Mouse (Mus musculus) heart, postnatal 10 days (tissue): Measurements from ENCODE around the gene Gm49322. TPM values are rescaled to one million over a fixed set of nuclear protein-coding genes. Genes with fewer than 3 reads are reported as not detected.

Source experiments
- microRNA-seq, 2 experiments: library from miRNA; unstranded; fragments of <30 nt; microRNA quantifications; one replicate each; pipeline ENCODE4 v1.2.0; 2022
- total RNA-seq, 2 experiments: library from RNA; stranded (reverse); gene quantifications; 2 replicates each; pipeline ENCODE4 v1.2.3; 2021

The Gm49322 gene
- total RNA-seq, 2 experiments from 2014 or later, result 0.98 to 1.2 TPM

Small RNA genes lying within 50 kb of the gene (microRNA-seq; reads per million reads assigned to microRNA genes)
- 0 to 0.35 reads per million in 2 experiments for gene Mir6912

Other genes starting within 250 kb of the Gm49322 start
- gene Plk5, start 249.6 kb upstream of the Gm49322 start, total RNA-seq, result under 1 TPM in 1 of 2 experiments, not detected in 1; 0.25 TPM
- 10 to 100 TPM; 12.7 to 16.1 TPM for gene Mex3d, start 218.4 kb upstream of the Gm49322 start, total RNA-seq
- 100 to 1,000 TPM; 102 to 105 TPM for gene Mbd3, start 206.5 kb upstream of the Gm49322 start, total RNA-seq
- gene Uqcr11, start 199.2 kb upstream of the Gm49322 start, total RNA-seq, result 1,000 to 10,000 TPM; 1,658 to 1,691 TPM
- 10 to 100 TPM; 40.3 to 51.8 TPM for gene Tcf3, start 172.4 kb upstream of the Gm49322 start, total RNA-seq
- gene Onecut3, start 111.2 kb upstream of the Gm49322 start, total RNA-seq, result not detected
- gene Atp8b3, start 66.9 kb upstream of the Gm49322 start, total RNA-seq, result not detected
- gene Rexo1, start 44.5 kb upstream of the Gm49322 start, total RNA-seq, result 10 to 100 TPM; 20.3 to 21.5 TPM
- 1 to 10 TPM; 5.9 to 6.9 TPM for gene Klf16, start 28.7 kb upstream of the Gm49322 start, total RNA-seq
- 100 to 1,000 TPM in 1 of 2 experiments, 10 to 100 TPM in 1; 92.2 to 102 TPM for gene Abhd17a, start 15.7 kb upstream of the Gm49322 start, total RNA-seq
- 10 to 100 TPM; 25.9 to 27.8 TPM for gene Scamp4, start 3.1 kb upstream of the Gm49322 start, total RNA-seq
- gene Adat3, start 3.1 kb upstream of the Gm49322 start, total RNA-seq, result 1 to 10 TPM; 1.2 to 1.8 TPM
- 100 to 1,000 TPM; 137 to 141 TPM for gene Csnk1g2, start 16.8 kb downstream of the Gm49322 start, total RNA-seq
- 10 to 100 TPM; 42.2 to 46.4 TPM for gene Btbd2, start 51.0 kb downstream of the Gm49322 start, total RNA-seq
- gene Mknk2, start 72.1 kb downstream of the Gm49322 start, total RNA-seq, result 100 to 1,000 TPM; 143 to 159 TPM
- 10 to 100 TPM; 10.1 to 11.3 TPM for gene Mob3a, start 96.0 kb downstream of the Gm49322 start, total RNA-seq
- 1 to 10 TPM; 2.9 to 4.1 TPM for gene Izumo4, start 96.2 kb downstream of the Gm49322 start, total RNA-seq
- gene Ap3d1, start 136.2 kb downstream of the Gm49322 start, total RNA-seq, result 10 to 100 TPM; 47.6 to 52.5 TPM
- 10 to 100 TPM; 66.3 to 67.6 TPM for gene Dot1l, start 149.2 kb downstream of the Gm49322 start, total RNA-seq
- 10 to 100 TPM; 36.8 to 41.4 TPM for gene Sf3a2, start 192.2 kb downstream of the Gm49322 start, total RNA-seq
- gene Plekhj1, start 192.6 kb downstream of the Gm49322 start, total RNA-seq, result 10 to 100 TPM; 32.6 to 32.9 TPM
- gene Amh, start 199.2 kb downstream of the Gm49322 start, total RNA-seq, result under 1 TPM; 0.41 to 0.45 TPM
- gene Jsrp1, start 207.5 kb downstream of the Gm49322 start, total RNA-seq, result under 1 TPM in 1 of 2 experiments, not detected in 1; 0.74 TPM
- 1,000 to 10,000 TPM; 1,023 to 1,076 TPM for gene Oaz1, start 220.6 kb downstream of the Gm49322 start, total RNA-seq
- gene Lingo3, start 238.0 kb downstream of the Gm49322 start, total RNA-seq, result 1 to 10 TPM; 3.8 to 6.5 TPM
- 10 to 100 TPM; 23.6 to 28.2 TPM for gene Lsm7, start 249.2 kb downstream of the Gm49322 start, total RNA-seq
- 10 to 100 TPM; 26.0 to 27.7 TPM for gene Sppl2b, start 249.3 kb downstream of the Gm49322 start, total RNA-seq